Mouse (Mus musculus) ES-E14 (cell line): ENCODE data around the gene Bspry.

Source experiments
- CHD2 ChIP-seq: IDR thresholded peaks from 2 replicates; pipeline ENCODE4 v1.6.1; 2014; ENCODE audit warnings: mild to moderate bottlenecking, low read depth, low read length, inconsistent platforms
- HCFC1 ChIP-seq: IDR thresholded peaks from 2 replicates; pipeline ENCODE4 v1.6.1; 2012; ENCODE audit warnings: low read length, inconsistent platforms, borderline replicate concordance; ENCODE audit not compliant: insufficient read depth
- MAFK ChIP-seq: IDR thresholded peaks from 2 replicates; pipeline ENCODE4 v1.6.1; 2014; ENCODE audit warnings: mild to moderate bottlenecking, low read depth, low read length, inconsistent platforms; ENCODE audit not compliant: insufficient read depth
- ZC3H11A ChIP-seq: IDR thresholded peaks from 2 replicates; pipeline ENCODE4 v1.6.1; 2012; ENCODE audit warnings: low read depth, mild to moderate bottlenecking, inconsistent platforms, low read length, borderline replicate concordance
- ZNF384 ChIP-seq: IDR thresholded peaks from 2 replicates; pipeline ENCODE4 v1.6.1; 2012; ENCODE audit warnings: low read depth, low read length, inconsistent platforms

DNA sequence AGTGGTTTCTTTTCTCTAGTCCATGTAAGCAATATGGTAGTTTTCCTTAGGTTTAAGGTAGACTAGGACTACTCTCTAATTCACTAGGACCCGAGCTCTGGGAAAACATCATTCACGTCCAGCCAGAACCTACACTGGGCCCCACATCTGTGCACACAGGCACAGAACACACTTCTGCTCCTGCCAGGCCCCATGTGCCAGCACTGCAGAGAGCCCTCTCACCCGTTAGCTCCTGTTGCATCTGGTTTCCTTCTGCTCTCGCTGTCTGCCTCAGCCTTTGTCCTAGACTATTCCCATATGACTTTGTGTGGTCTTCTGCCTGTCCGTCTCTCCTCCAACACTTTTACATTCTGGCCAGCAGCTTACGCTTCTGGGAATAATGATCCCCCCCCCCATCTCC, 53.9 kb downstream of the Bspry start:
- TF ChIP-seq HCFC1 (no peak), CHD2 (no peak), ZNF384 (no peak), MAFK (no peak), ZC3H11A (no peak)
